Mouse (Mus musculus): ENCODE data around the gene Capn15. TPM values are rescaled to one million over a fixed set of nuclear protein-coding genes. Genes with fewer than 3 reads are reported as not detected.

Capn15 gene
- polyA plus RNA-seq, 1 experiment from 2014 or later, result 27.4 TPM

DNA sequence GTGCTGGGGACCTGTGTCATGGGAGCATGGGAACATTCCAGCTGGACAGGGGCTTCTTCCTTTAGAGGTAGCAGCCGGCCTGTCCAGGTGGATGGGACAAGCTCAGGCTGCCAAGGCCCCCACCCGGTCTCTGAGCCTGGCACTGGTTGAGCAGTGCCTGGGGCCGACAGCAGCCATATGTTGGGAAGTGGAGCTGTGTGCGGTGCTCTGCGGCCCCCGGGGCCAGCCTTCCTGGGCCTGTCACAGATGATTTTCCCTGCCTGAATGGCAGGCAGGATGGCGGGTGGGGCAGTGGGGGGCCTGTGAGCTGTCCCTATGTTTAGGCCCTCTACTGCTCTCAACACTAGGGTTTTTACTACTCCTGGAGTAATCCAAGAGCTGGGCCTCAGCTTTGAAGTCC lies 29.4 kb downstream of the Capn15 start:
- ATAC-seq (replicated peaks; ENCODE audit: low FRiP score) (no peak), DNase-seq (ENCODE audit: low spot score) (no peak)
- no peak overlapping the region for H3K27ac ChIP-seq (ENCODE audit: low read depth, low read length)
- peaks cover 5% of the 10 kb centered on the region; the same call in 1 of the 2 replicates for H3K36me3 ChIP-seq (ENCODE audit: control insufficient read depth, insufficient read depth, low read length)
- peaks cover 21% of the 10 kb centered on the region for H3K4me1 ChIP-seq (replicated peaks; ENCODE audit: control insufficient read depth, insufficient read depth, low read length)
- H3K4me2 ChIP-seq, result no peak overlapping the region
- no peaks in the 10 kb centered on the region for H3K9me3 ChIP-seq (ENCODE audit: control insufficient read depth, low read length)
- H3K27me3 ChIP-seq (replicated peaks; ENCODE audit: control insufficient read depth, insufficient read depth, low read length), result peaks cover 28% of the 10 kb centered on the region
- H3K4me3 ChIP-seq (ENCODE audit: low read depth, low read length), result no peak overlapping the region
- no peak overlapping the region for H3K9ac ChIP-seq (ENCODE audit: low read depth, low read length)
- WGBS, result 74% methylated on average over 7 of the region's 7 CpGs

DNA sequence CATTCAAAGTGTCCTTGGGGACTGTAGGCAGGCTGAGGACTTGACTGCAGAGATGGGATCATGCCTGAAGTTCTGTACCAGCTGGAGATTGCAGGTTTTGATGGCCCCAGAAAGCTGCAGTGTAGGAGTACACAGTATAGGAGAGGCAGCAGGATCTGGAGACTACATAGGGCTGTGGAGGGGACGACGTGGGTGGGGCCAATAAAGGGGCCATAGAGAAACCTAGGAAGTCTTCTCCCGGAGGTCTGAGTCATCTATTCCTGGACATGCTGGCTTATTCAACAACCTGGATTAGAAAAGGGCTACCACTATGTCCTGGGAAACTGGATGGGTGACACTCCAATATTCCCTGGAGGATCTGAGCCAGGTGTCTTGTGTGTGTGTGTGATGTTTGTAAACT lies 29.9 kb downstream of the Capn15 start:
- H3K36me3 ChIP-seq (ENCODE audit: control insufficient read depth, insufficient read depth, low read length), result 0 out of 2 replicates have a peak, but pooled peaks cover 5% of the 10 kb centered on the region
- H3K9ac ChIP-seq (ENCODE audit: low read depth, low read length), result no peak overlapping the region
- ATAC-seq (replicated peaks; ENCODE audit: low FRiP score) (no peak), DNase-seq (ENCODE audit: low spot score) (no peak)
- no peak overlapping the region for H3K27ac ChIP-seq (ENCODE audit: low read depth, low read length)
- no peak overlapping the region for H3K4me2 ChIP-seq
- H3K27me3 ChIP-seq (replicated peaks; ENCODE audit: control insufficient read depth, insufficient read depth, low read length), result peaks cover 33% of the 10 kb centered on the region
- H3K9me3 ChIP-seq (ENCODE audit: control insufficient read depth, low read length), result no peaks in the 10 kb centered on the region
- 66% methylated on average over 3 of the region's 3 CpGs for WGBS
- peaks cover 21% of the 10 kb centered on the region for H3K4me1 ChIP-seq (replicated peaks; ENCODE audit: control insufficient read depth, insufficient read depth, low read length)
- no peak overlapping the region for H3K4me3 ChIP-seq (ENCODE audit: low read depth, low read length)

DNA sequence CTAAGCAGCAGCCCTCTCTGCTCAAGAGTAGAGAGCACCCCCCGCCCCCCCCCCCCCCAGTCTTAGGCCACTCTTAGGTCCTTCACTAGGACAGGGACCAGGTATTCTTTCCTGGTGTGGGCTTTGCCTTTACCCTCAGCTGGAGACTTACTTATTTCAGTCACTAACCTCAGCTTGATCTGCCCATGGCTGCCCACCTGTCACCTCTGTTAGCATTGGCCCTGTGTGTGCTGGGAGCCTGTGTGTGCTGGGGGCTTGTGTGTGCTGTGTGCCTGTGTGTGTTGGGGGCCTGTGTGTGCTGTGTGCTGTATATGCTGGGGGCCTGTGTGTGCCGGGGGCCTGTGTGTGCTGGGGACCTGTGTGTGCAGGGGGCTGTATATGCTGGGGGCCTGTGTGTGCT lies 30.9 kb downstream of the Capn15 start:
- ATAC-seq (replicated peaks; ENCODE audit: low FRiP score) (no peak), DNase-seq (ENCODE audit: low spot score) (no peak)
- peaks cover 42% of the 10 kb centered on the region for H3K27me3 ChIP-seq (replicated peaks; ENCODE audit: control insufficient read depth, insufficient read depth, low read length)
- H3K4me3 ChIP-seq (ENCODE audit: low read depth, low read length), result no peak overlapping the region
- peaks cover 17% of the 10 kb centered on the region for H3K4me1 ChIP-seq (replicated peaks; ENCODE audit: control insufficient read depth, insufficient read depth, low read length)
- no peak overlapping the region for H3K4me2 ChIP-seq
- 0 out of 2 replicates have a peak, but pooled peaks cover 5% of the 10 kb centered on the region for H3K36me3 ChIP-seq (ENCODE audit: control insufficient read depth, insufficient read depth, low read length)
- no peaks in the 10 kb centered on the region for H3K9me3 ChIP-seq (ENCODE audit: control insufficient read depth, low read length)
- H3K9ac ChIP-seq (ENCODE audit: low read depth, low read length), result no peak overlapping the region
- WGBS, result 61% methylated on average over 2 of the region's 2 CpGs
- no peak overlapping the region for H3K27ac ChIP-seq (ENCODE audit: low read depth, low read length)

GRCm38 (mm10) chr17:25953161-25953560 lies 32.4 kb downstream of the Capn15 start:
- ATAC-seq (replicated peaks; ENCODE audit: low FRiP score) (no peak), DNase-seq (ENCODE audit: low spot score) (no peak)
- WGBS, result 76% methylated on average over 5 of the region's 5 CpGs

DNA sequence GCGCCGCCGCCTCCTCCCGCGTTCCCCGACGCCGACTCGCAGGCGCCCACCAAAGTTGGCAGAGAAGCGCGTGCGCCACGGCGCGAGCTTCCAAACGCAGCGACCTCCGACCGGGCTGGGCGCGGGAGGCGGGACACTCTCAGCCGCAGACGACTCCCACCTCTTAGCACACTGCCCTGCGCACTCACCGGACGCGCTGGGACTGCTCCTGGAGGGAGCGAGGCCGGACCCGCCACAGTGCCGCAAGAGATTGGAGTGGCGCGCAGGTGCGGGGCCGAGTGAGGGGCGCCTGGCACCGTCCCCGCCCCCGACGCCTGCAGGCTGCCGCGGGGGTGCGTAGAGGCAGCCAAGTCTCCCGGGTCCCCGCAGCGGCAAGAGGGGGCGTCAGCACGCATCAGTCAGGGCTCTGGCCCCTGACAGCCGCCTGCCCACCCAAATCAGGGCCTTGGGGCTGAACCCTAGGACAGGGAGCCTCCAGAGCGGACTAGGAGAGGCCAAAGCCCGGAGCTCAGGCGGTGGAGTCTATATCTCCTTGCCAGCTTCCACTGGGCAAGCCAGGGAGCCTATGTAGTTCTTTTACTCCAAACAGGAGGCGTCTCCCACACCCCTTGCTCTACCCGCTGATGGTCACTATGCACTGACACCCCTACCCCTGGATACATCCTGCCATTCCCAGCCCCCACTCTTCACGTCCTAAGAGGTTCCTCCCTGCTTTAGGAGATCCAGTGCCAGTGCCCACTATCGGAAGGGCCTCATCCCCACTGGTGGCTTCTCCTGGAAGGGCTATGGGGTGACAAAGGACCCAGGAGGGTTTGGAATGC lies 33.6 kb downstream of the Capn15 start, which contains the start of gene A930017K11Rik:
A930017K11Rik (minus strand) TSS at position 763 of the 821 bp plus-strand sequence.
- Histone ChIP-seq H3K36me3 (ENCODE audit: control insufficient read depth, insufficient read depth, low read length) (no peaks in the 10 kb centered on the region), H3K4me3 (ENCODE audit: low read depth, low read length) (peak within 1 kb of the TSS; percentile 51), H3K4me2 (peak within 1 kb of the TSS; percentile 85), H3K9me3 (ENCODE audit: control insufficient read depth, low read length) (no peaks in the 10 kb centered on the region), H3K27ac (ENCODE audit: low read depth, low read length) (no peak within 1 kb of the TSS), H3K27me3 (replicated peaks; ENCODE audit: control insufficient read depth, insufficient read depth, low read length) (peaks cover 42% of the 10 kb centered on the region), H3K4me1 (replicated peaks; ENCODE audit: control insufficient read depth, insufficient read depth, low read length) (peaks cover 32% of the 10 kb centered on the region), H3K9ac (ENCODE audit: low read depth, low read length) (peak within 1 kb of the TSS; percentile 55)
- WGBS, result 2% methylated on average over 57 of the region's 58 CpGs
- DNase-seq (ENCODE audit: low spot score) (no peak), ATAC-seq (replicated peaks; ENCODE audit: low FRiP score) (no peak)

More at GRCm38 (mm10) chr17:25953161-25953560, 32.4 kb downstream of the Capn15 start:
- H3K27ac ChIP-seq (ENCODE audit: low read depth, low read length), result no peak overlapping the region
- no peaks in the 10 kb centered on the region for H3K9me3 ChIP-seq (ENCODE audit: control insufficient read depth, low read length)
- no peaks in the 10 kb centered on the region for H3K36me3 ChIP-seq (ENCODE audit: control insufficient read depth, insufficient read depth, low read length)
- peaks cover 21% of the 10 kb centered on the region for H3K4me1 ChIP-seq (replicated peaks; ENCODE audit: control insufficient read depth, insufficient read depth, low read length)
- no peak overlapping the region for H3K9ac ChIP-seq (ENCODE audit: low read depth, low read length)
- no peak overlapping the region for H3K4me3 ChIP-seq (ENCODE audit: low read depth, low read length)
- H3K4me2 ChIP-seq, result no peak overlapping the region
- peaks cover 42% of the 10 kb centered on the region for H3K27me3 ChIP-seq (replicated peaks; ENCODE audit: control insufficient read depth, insufficient read depth, low read length)

DNA sequence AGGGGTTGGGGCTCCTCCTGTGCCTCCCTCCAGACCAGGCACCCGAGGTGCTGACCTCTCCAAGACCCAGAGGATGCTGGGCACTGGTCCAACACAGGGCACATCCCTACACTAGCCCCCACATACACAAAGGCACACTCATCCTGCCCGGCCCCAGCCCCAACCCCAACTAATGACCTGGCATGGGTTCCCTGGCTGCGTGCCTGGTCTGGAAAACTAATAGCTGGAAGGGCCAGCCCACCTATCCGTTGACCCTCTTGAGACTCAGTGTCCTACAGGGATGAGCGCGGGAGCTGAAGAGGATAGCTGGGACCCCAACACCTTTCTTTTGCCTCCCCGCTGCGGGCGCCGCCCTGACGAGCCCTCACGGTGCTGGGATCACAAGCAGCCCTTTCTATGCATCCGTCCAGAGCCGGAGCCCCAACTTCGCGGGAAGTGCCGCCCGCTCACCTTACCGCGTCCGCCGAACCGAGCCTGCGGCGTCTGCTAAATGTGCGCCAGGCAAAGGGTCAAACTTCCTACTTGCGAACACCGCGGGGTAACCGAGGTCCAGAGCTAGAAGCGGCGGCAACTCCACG lies 34.3 kb downstream of the Capn15 start:
- no peak for DNase-seq (ENCODE audit: low spot score)
- WGBS, result 3% methylated on average over 33 of the region's 33 CpGs
- no peaks in the 10 kb centered on the region for H3K9me3 ChIP-seq (ENCODE audit: control insufficient read depth, low read length)
- H3K4me1 ChIP-seq (replicated peaks; ENCODE audit: control insufficient read depth, insufficient read depth, low read length), result peaks cover 38% of the 10 kb centered on the region
- ATAC-seq (replicated peaks; ENCODE audit: low FRiP score), result no peak
- peak overlapping the region; percentile 85 for H3K4me2 ChIP-seq
- peak overlapping the region; percentile 51 for H3K4me3 ChIP-seq (ENCODE audit: low read depth, low read length)
- peaks cover 42% of the 10 kb centered on the region for H3K27me3 ChIP-seq (replicated peaks; ENCODE audit: control insufficient read depth, insufficient read depth, low read length)
- H3K36me3 ChIP-seq (ENCODE audit: control insufficient read depth, insufficient read depth, low read length), result no peaks in the 10 kb centered on the region
- peak overlapping the region; percentile 55 for H3K9ac ChIP-seq (ENCODE audit: low read depth, low read length)
- H3K27ac ChIP-seq (ENCODE audit: low read depth, low read length), result no peak overlapping the region

GRCm38 (mm10) chr17:25950706-25951105 lies 34.9 kb downstream of the Capn15 start:
- WGBS, result 0% methylated on average over 3 of the region's 3 CpGs
- peaks cover 42% of the 10 kb centered on the region for H3K27me3 ChIP-seq (replicated peaks; ENCODE audit: control insufficient read depth, insufficient read depth, low read length)
- peaks cover 43% of the 10 kb centered on the region for H3K4me1 ChIP-seq (replicated peaks; ENCODE audit: control insufficient read depth, insufficient read depth, low read length)
- no peaks in the 10 kb centered on the region for H3K9me3 ChIP-seq (ENCODE audit: control insufficient read depth, low read length)
- DNase-seq (ENCODE audit: low spot score) (no peak), ATAC-seq (replicated peaks; ENCODE audit: low FRiP score) (no peak; the same call in 1 of the 2 replicates)
- no peak overlapping the region for H3K27ac ChIP-seq (ENCODE audit: low read depth, low read length)
- no peak overlapping the region for H3K9ac ChIP-seq (ENCODE audit: low read depth, low read length)
- H3K4me3 ChIP-seq (ENCODE audit: low read depth, low read length), result no peak overlapping the region; the same call in 1 of the 2 replicates
- no peaks in the 10 kb centered on the region for H3K36me3 ChIP-seq (ENCODE audit: control insufficient read depth, insufficient read depth, low read length)
- H3K4me2 ChIP-seq, result peak overlapping the region; percentile 85; the same call in 1 of the 2 replicates

DNA sequence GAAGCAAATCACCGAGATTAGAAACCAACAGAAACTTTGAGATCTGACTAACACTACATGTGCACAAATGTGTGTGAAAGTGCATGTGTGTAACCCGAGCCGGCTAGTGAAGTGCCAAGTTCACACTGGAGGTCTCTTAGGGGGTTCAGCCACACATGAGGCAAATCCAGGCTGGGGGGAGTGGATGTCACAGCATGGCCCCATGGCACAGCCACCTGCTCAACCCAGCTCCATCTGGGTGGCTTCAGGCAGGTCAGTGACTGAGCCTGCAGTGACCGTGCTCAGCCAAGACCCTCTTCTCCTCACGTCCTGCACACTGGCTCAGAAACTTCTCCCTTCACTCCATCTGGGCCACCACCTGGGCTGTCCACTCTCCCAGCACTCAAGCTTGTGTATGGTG lies 35.6 kb downstream of the Capn15 start:
- no peak overlapping the region for H3K4me3 ChIP-seq (ENCODE audit: low read depth, low read length)
- no peak overlapping the region for H3K4me2 ChIP-seq
- ATAC-seq (replicated peaks; ENCODE audit: low FRiP score), result no peak
- no peaks in the 10 kb centered on the region for H3K9me3 ChIP-seq (ENCODE audit: control insufficient read depth, low read length)
- no peaks in the 10 kb centered on the region for H3K36me3 ChIP-seq (ENCODE audit: control insufficient read depth, insufficient read depth, low read length)
- H3K27me3 ChIP-seq (replicated peaks; ENCODE audit: control insufficient read depth, insufficient read depth, low read length), result peaks cover 42% of the 10 kb centered on the region
- no peak overlapping the region for H3K27ac ChIP-seq (ENCODE audit: low read depth, low read length)
- H3K4me1 ChIP-seq (replicated peaks; ENCODE audit: control insufficient read depth, insufficient read depth, low read length), result peaks cover 48% of the 10 kb centered on the region
- DNase-seq (ENCODE audit: low spot score), result no peak
- WGBS, result 78% methylated on average over 5 of the region's 5 CpGs
- H3K9ac ChIP-seq (ENCODE audit: low read depth, low read length), result no peak overlapping the region
